Mouse (Mus musculus) activated CD4-positive, CD25-positive, alpha-beta regulatory T cell, adult 9 weeks (primary cell): ENCODE data around the gene Chst2. TPM values are rescaled to one million over a fixed set of nuclear protein-coding genes. Genes with fewer than 3 reads are reported as not detected.

Experiments used
- polyA plus RNA-seq: library from polyadenylated mRNA; unstranded; fragments of 100-300 nt; shearing (Covaris generic); gene quantifications from one replicate; pipeline ENCODE4 v1.2.1, GENCODE M21; 2017

Gene Chst2
- polyA plus RNA-seq, result 0.78 TPM

DNA sequence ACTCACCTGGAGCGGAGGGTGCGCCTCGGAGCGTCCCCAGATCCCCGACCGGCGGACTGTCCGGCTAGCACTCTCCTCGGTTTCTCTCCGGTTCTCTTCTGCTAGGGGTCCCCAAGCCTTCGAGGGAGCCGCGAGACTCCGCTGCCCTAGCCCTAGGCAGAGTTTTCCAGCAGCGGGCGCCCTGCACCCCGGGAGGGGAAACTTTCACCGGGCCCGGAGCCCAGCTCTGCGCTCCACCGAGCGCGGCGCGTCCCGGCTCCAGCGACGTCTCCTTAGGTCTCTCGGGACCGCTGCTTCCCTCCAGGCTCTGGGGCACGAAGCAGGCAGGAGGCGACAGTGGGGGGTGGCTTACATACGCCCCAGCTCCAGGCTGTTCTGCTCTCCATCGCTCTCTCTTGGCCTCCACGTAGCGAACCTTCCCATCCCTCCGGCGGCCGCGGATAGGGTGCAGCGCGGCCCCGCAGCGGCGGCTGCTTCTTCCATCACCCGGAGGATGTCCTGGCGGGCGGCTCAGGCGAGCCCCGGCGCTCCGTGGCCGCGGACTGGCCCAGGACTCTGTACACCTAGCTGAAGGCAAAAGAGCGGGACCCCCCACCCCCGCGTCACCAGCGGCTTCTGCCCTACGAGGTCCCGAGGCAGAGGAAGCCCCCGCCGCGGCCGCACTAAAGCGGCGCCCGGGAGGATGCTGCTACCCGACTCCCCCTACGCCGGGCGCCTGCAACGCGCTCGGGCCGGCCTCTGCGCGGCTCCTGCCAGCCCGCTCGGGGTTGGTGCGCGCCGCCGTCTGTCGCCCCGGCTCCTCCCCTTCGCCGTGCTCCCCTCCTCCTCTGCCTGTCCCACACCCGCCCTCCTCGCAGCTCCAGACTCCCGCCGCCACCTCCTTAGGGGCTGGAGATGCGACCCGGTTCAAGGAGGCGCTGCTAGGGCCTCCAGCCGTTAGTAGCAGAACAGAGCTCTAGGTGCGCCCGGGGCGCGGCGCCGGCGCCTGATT is at the start of gene Chst2:
TSS of gene Chst2 (minus strand) at position 152 of the 991 bp plus-strand sequence.

Other genes with a start within 250 kb of the Chst2 start
- 179 TPM for gene U2surp, start 105.3 kb upstream of the Chst2 start, polyA plus RNA-seq
- 0.04 TPM for gene Paqr9, start 152.9 kb upstream of the Chst2 start, polyA plus RNA-seq
- gene Pcolce2, start 230.9 kb upstream of the Chst2 start, polyA plus RNA-seq, result 0.06 TPM